Mouse (Mus musculus): ENCODE results near the gene Plcl2. TPM values are rescaled to one million over a fixed set of nuclear protein-coding genes. Genes with fewer than 3 reads are reported as not detected.
"Not testable (repeated sequence)": the region's sequence is repeated elsewhere in the genome, so short reads cannot be mapped to it uniquely, and the experiment has no call there.

Plcl2 gene
- polyA plus RNA-seq, 1 experiment from 2014 or later, result 5.9 TPM

GRCm38 (mm10) chr17:50634008-50634871 lies 125.0 kb downstream of the Plcl2 start:
- Histone ChIP-seq H3K4me3 (ENCODE audit: low read depth, low read length) (no peak overlapping the region), H3K27ac (ENCODE audit: low read length) (no peak overlapping the region), H3K27me3 (ENCODE audit: control insufficient read depth, insufficient read depth, low read length) (no peaks in the 10 kb centered on the region), H3K9ac (replicated peaks; ENCODE audit: low read depth, low read length) (no peak overlapping the region), H3K9me3 (ENCODE audit: control insufficient read depth, low read depth, low read length) (no peaks in the 10 kb centered on the region), H3K4me2 (replicated peaks; ENCODE audit: low read depth, low read length) (no peak overlapping the region), H3K4me1 (ENCODE audit: control insufficient read depth, insufficient read depth, low read length) (no peaks in the 10 kb centered on the region), H3K36me3 (ENCODE audit: control insufficient read depth, insufficient read depth, low read length) (no peaks in the 10 kb centered on the region)
- no peak for ATAC-seq (ENCODE audit: insufficient number of reproducible peaks, insufficient read depth, low FRiP score, low read depth)
- 70% methylated on average over 7 of the region's 7 CpGs for WGBS

GRCm38 (mm10) chr17:50635961-50636585 lies 126.9 kb downstream of the Plcl2 start:
- H3K4me3 ChIP-seq (ENCODE audit: low read depth, low read length), result no peak overlapping the region
- H3K36me3 ChIP-seq (ENCODE audit: control insufficient read depth, insufficient read depth, low read length), result no peaks in the 10 kb centered on the region
- no peak for ATAC-seq (ENCODE audit: insufficient number of reproducible peaks, insufficient read depth, low FRiP score, low read depth)
- no peaks in the 10 kb centered on the region for H3K9me3 ChIP-seq (ENCODE audit: control insufficient read depth, low read depth, low read length)
- no peak overlapping the region for H3K4me2 ChIP-seq (replicated peaks; ENCODE audit: low read depth, low read length)
- WGBS, result 74% methylated on average over 8 of the region's 8 CpGs
- no peak overlapping the region for H3K9ac ChIP-seq (replicated peaks; ENCODE audit: low read depth, low read length)
- H3K4me1 ChIP-seq (ENCODE audit: control insufficient read depth, insufficient read depth, low read length), result no peaks in the 10 kb centered on the region
- no peak overlapping the region for H3K27ac ChIP-seq (ENCODE audit: low read length)
- no peaks in the 10 kb centered on the region for H3K27me3 ChIP-seq (ENCODE audit: control insufficient read depth, insufficient read depth, low read length)

- WGBS, result 92% methylated on average over 3 of the region's 3 CpGs
- ATAC-seq (ENCODE audit: insufficient number of reproducible peaks, insufficient read depth, low FRiP score, low read depth), result no peak
- H3K9me3 ChIP-seq (ENCODE audit: control insufficient read depth, low read depth, low read length), result no peaks in the 10 kb centered on the region
These were observed 129.6 kb downstream of the Plcl2 start for GRCm38 (mm10) chr17:50638791-50639190.

GRCm38 (mm10) chr17:50641076-50641610 lies 131.9 kb downstream of the Plcl2 start:
- H3K4me3 ChIP-seq (ENCODE audit: low read depth, low read length), result no peak overlapping the region
- H3K9me3 ChIP-seq (ENCODE audit: control insufficient read depth, low read depth, low read length), result no peaks in the 10 kb centered on the region
- no peak overlapping the region for H3K9ac ChIP-seq (replicated peaks; ENCODE audit: low read depth, low read length)
- no peaks in the 10 kb centered on the region for H3K36me3 ChIP-seq (ENCODE audit: control insufficient read depth, insufficient read depth, low read length)
- H3K4me1 ChIP-seq (ENCODE audit: control insufficient read depth, insufficient read depth, low read length), result no peaks in the 10 kb centered on the region; the same call in 1 of the 2 replicates
- H3K4me2 ChIP-seq (replicated peaks; ENCODE audit: low read depth, low read length), result no peak overlapping the region
- WGBS, result 95% methylated on average over 2 of the region's 2 CpGs
- no peaks in the 10 kb centered on the region for H3K27me3 ChIP-seq (ENCODE audit: control insufficient read depth, insufficient read depth, low read length)
- no peak for ATAC-seq (ENCODE audit: insufficient number of reproducible peaks, insufficient read depth, low FRiP score, low read depth)
- H3K27ac ChIP-seq (ENCODE audit: low read length), result no peak overlapping the region

More at GRCm38 (mm10) chr17:50638791-50639190, 129.6 kb downstream of the Plcl2 start:
- Histone ChIP-seq H3K36me3 (ENCODE audit: control insufficient read depth, insufficient read depth, low read length) (no peaks in the 10 kb centered on the region), H3K27ac (ENCODE audit: low read length) (no peak overlapping the region), H3K4me2 (replicated peaks; ENCODE audit: low read depth, low read length) (no peak overlapping the region), H3K27me3 (ENCODE audit: control insufficient read depth, insufficient read depth, low read length) (no peaks in the 10 kb centered on the region), H3K4me1 (ENCODE audit: control insufficient read depth, insufficient read depth, low read length) (no peaks in the 10 kb centered on the region), H3K9ac (replicated peaks; ENCODE audit: low read depth, low read length) (no peak overlapping the region), H3K4me3 (ENCODE audit: low read depth, low read length) (no peak overlapping the region)

GRCm38 (mm10) chr17:50641879-50642278 lies 132.7 kb downstream of the Plcl2 start:
- 70% methylated on average over 1 of the region's 1 CpGs for WGBS
- Histone ChIP-seq H3K4me3 (ENCODE audit: low read depth, low read length) (no peak overlapping the region), H3K4me1 (ENCODE audit: control insufficient read depth, insufficient read depth, low read length) (no peaks in the 10 kb centered on the region; the same call in 1 of the 2 replicates), H3K9ac (replicated peaks; ENCODE audit: low read depth, low read length) (no peak overlapping the region), H3K36me3 (ENCODE audit: control insufficient read depth, insufficient read depth, low read length) (no peaks in the 10 kb centered on the region), H3K9me3 (ENCODE audit: control insufficient read depth, low read depth, low read length) (no peaks in the 10 kb centered on the region), H3K4me2 (replicated peaks; ENCODE audit: low read depth, low read length) (no peak overlapping the region), H3K27me3 (ENCODE audit: control insufficient read depth, insufficient read depth, low read length) (no peaks in the 10 kb centered on the region), H3K27ac (ENCODE audit: low read length) (no peak overlapping the region)
- no peak for ATAC-seq (ENCODE audit: insufficient number of reproducible peaks, insufficient read depth, low FRiP score, low read depth)

- WGBS, result 57% methylated on average over 6 of the region's 6 CpGs
These were observed 134.2 kb downstream of the Plcl2 start for GRCm38 (mm10) chr17:50643356-50643755.

GRCm38 (mm10) chr17:50643989-50644388 lies 134.8 kb downstream of the Plcl2 start:
- Histone ChIP-seq H3K9me3 (ENCODE audit: control insufficient read depth, low read depth, low read length) (peaks cover 8% of the 10 kb centered on the region; the same call in 1 of the 2 replicates), H3K4me2 (replicated peaks; ENCODE audit: low read depth, low read length) (no peak overlapping the region), H3K27me3 (ENCODE audit: control insufficient read depth, insufficient read depth, low read length) (no peaks in the 10 kb centered on the region), H3K4me3 (ENCODE audit: low read depth, low read length) (no peak overlapping the region), H3K4me1 (ENCODE audit: control insufficient read depth, insufficient read depth, low read length) (no peaks in the 10 kb centered on the region; the same call in 1 of the 2 replicates), H3K9ac (replicated peaks; ENCODE audit: low read depth, low read length) (no peak overlapping the region), H3K27ac (ENCODE audit: low read length) (no peak overlapping the region), H3K36me3 (ENCODE audit: control insufficient read depth, insufficient read depth, low read length) (no peaks in the 10 kb centered on the region)
- ATAC-seq (ENCODE audit: insufficient number of reproducible peaks, insufficient read depth, low FRiP score, low read depth), result no peak
- WGBS, result 29% methylated on average over 6 of the region's 6 CpGs

More at GRCm38 (mm10) chr17:50643356-50643755, 134.2 kb downstream of the Plcl2 start:
- no peaks in the 10 kb centered on the region for H3K36me3 ChIP-seq (ENCODE audit: control insufficient read depth, insufficient read depth, low read length)
- no peak overlapping the region for H3K27ac ChIP-seq (ENCODE audit: low read length)
- H3K27me3 ChIP-seq (ENCODE audit: control insufficient read depth, insufficient read depth, low read length), result no peaks in the 10 kb centered on the region
- ATAC-seq (ENCODE audit: insufficient number of reproducible peaks, insufficient read depth, low FRiP score, low read depth), result no peak
- no peaks in the 10 kb centered on the region; the same call in 1 of the 2 replicates for H3K4me1 ChIP-seq (ENCODE audit: control insufficient read depth, insufficient read depth, low read length)
- H3K4me3 ChIP-seq (ENCODE audit: low read depth, low read length), result no peak overlapping the region
- H3K4me2 ChIP-seq (replicated peaks; ENCODE audit: low read depth, low read length), result no peak overlapping the region
- no peak overlapping the region for H3K9ac ChIP-seq (replicated peaks; ENCODE audit: low read depth, low read length)
- peaks cover 6% of the 10 kb centered on the region; the same call in 1 of the 2 replicates for H3K9me3 ChIP-seq (ENCODE audit: control insufficient read depth, low read depth, low read length)

GRCm38 (mm10) chr17:50648141-50648540 lies 138.9 kb downstream of the Plcl2 start:
- H3K27me3 ChIP-seq (ENCODE audit: control insufficient read depth, insufficient read depth, low read length); H3K9ac ChIP-seq (replicated peaks; ENCODE audit: low read depth, low read length); H3K9me3 ChIP-seq (ENCODE audit: control insufficient read depth, low read depth, low read length); H3K36me3 ChIP-seq (ENCODE audit: control insufficient read depth, insufficient read depth, low read length); H3K4me1 ChIP-seq (ENCODE audit: control insufficient read depth, insufficient read depth, low read length); H3K4me2 ChIP-seq (replicated peaks; ENCODE audit: low read depth, low read length); H3K4me3 ChIP-seq (ENCODE audit: low read depth, low read length); ATAC-seq (ENCODE audit: insufficient number of reproducible peaks, insufficient read depth, low FRiP score, low read depth); H3K27ac ChIP-seq (ENCODE audit: low read length): not testable (repeated sequence)
- 94% methylated on average over 4 of the region's 4 CpGs for WGBS

Data from stomach, embryonic 14.5 days (tissue).